Mouse (Mus musculus): Measurements from ENCODE around the gene Adat1. TPM values are rescaled to one million over a fixed set of nuclear protein-coding genes. Genes with fewer than 3 reads are reported as not detected.

The Adat1 gene
- polyA plus RNA-seq (2017; shearing (Covaris generic)), result 1 to 10 TPM; 7.9 to 8.7 TPM

DNA sequence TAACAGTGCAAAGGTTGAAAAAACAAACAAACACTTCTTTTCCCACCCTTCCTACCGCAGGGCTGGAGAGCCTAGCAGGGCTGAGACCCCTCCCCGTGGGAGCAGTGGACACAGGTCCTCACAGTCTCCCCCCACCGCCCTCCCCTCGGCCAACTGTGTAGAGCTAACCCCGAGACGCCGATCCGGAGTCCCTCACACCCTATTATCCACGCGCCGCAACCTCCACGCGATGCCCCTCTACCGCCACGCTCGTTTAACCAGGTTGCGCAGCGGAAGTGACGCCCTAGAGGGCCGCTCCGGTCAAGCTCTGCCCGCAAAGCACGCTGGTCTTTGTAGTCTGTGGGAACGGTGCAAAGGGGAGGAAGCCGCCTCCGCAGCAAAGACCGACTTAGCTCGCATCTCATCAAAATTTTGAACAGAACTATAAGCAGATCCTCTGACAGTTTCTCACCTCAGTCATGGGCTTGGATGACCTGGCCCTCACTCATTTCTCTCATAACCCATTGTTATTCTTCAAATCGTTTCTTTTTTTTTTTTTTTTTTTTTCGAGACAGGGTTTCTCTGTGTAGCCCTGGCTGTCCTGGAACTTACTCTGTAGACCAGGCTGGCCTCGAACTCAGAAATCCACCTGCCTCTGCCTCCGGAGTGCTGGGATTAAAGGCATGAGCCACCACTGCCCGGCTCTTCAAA, at the start of gene Adat1:
TSS of gene Adat1 (minus strand) at position 290 of the 690 bp plus-strand sequence.
- ATAC-seq, result peak; percentile 98

DNA sequence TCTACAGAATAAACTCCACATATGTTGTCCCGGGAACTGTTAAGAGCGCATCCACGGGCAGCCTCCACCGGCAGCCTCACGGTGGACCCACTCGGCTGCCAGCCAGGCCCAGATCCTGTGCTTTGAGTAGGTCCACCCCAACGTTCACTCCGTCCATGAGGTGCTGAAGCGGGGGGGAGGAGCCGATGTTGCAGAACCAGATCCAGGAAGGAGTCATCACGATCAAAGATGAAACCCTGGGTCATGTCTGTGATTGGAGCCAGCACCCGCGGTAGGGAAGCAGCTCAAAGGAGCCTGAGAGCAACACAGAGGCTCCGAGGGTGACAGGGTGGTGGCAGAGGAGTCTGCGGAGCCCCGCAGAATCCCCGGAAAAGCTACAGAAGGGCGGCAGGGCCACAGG, 45.4 kb upstream of the Adat1 start:
- no peak for ATAC-seq

DNA sequence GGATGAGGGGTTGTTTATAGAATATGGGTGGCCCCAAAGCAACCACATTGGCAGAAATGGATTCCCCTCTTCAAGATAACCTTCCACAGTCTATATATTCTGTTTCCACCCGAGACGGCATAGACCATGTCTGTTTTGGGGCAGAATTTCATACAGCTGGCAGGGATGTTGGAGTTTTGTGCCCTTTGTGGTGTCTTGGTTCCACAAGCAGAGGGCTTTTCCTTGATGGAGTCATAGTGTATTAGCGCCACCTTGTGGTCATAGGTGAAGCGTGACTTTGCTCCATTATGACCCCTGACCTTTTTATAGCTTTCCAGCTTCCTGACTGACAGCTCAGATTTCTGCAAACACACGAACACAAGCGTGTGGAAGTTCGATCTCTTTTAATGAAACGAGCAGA, 42.5 kb upstream of the Adat1 start:
- peak; percentile 91 for ATAC-seq

DNA sequence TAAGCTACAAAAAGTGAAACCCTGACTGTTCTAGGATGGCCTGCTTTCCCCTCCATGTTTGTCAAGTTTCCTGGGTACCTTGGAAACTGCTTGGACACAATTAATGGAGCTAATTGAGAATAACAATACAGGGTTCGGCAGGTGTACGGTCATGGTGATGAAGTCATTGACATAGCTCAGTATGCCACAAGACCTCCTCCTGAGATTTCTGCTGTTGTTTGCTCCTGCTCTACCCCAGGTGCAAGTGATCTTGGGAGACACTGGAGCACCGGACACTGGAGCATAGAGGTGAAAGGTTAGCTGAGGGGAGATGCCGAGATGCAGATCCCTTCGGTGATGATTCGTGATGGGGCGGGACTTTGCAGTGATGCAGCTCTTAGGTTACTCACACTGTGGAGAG, 41.0 kb upstream of the Adat1 start:
- no peak for ATAC-seq

DNA sequence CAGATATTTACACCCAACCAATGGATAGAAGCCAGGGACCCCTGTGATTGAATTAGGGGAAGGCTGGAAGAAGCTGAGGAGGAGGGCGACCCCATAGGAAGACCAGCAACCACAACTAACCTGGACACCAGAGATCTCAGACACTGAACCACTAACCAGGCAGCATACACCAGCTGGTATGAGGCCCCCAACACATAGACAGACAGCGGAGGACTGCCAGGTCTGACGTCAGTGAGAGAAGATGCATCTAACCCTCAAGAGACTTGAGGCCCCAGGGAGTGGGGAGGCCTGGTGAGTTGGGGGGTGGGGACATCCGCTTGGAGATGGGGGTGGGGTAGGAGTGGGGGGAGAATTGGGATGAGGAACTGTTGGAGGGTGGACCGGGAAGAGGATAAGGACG, 38.6 kb upstream of the Adat1 start:
- ATAC-seq, result no peak

DNA sequence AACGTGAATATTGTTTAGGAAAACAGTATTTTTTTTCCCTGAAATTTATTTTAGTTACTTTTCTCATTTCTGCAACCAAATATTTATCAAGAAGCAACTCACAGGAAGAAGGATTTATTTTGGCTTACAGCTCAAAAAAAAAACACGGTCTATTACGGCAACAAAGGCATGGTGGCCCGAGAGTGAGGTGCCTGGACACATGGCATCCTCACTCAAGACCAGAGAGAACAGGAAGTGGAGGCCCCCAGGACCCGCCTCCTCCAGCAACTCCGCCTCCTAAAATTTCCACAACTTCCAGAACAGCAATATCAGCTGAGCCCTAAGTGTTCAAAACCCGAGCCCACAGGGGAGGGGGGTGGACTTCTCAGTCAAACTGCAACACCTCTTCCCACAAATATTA, 37.4 kb upstream of the Adat1 start:
- no peak for ATAC-seq

DNA sequence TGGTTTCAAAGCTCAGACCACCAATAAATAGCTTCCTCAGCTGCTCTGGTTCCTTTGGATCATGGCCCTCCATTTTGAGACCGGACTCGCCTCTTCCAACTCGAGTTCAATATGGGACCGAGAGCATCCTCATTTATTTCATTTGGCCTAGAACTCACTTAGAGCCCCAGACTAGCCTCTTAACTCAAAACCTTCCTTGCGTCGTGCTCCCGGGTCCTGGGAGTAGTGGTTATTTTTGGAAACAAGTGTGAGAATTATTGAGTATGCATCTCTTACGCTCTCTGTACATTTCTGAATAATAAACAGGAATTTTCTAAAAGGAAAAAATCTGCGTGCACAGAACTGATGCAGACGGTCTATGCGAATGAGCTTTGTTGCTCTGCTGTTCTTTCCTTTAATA, 22.8 kb upstream of the Adat1 start, which contains the start of gene Gm6793:
TSS of gene Gm6793 (minus strand) at position 101 of the 400 bp plus-strand sequence.
- ATAC-seq, result no peak

DNA sequence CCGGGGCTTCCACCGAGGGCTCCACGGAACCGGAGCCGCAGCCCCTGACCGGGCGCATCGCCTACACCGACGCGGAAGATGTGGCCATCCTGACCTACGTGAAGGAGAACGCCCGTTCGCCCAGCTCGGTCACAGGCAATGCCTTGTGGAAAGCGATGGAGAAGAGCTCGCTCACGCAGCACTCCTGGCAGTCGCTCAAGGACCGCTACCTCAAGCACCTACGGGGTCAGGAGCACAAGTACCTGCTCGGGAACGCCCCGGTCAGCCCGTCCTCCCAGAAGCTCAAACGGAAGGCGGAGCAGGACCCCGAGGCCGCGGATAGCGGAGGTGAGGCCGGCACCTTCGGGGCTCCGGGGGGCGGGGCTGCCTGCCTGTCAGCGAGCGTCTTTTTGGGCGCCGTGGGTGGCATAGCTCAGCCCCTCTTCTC, 19.7 kb upstream of the Adat1 start:
- ATAC-seq, result peak; percentile 31

DNA sequence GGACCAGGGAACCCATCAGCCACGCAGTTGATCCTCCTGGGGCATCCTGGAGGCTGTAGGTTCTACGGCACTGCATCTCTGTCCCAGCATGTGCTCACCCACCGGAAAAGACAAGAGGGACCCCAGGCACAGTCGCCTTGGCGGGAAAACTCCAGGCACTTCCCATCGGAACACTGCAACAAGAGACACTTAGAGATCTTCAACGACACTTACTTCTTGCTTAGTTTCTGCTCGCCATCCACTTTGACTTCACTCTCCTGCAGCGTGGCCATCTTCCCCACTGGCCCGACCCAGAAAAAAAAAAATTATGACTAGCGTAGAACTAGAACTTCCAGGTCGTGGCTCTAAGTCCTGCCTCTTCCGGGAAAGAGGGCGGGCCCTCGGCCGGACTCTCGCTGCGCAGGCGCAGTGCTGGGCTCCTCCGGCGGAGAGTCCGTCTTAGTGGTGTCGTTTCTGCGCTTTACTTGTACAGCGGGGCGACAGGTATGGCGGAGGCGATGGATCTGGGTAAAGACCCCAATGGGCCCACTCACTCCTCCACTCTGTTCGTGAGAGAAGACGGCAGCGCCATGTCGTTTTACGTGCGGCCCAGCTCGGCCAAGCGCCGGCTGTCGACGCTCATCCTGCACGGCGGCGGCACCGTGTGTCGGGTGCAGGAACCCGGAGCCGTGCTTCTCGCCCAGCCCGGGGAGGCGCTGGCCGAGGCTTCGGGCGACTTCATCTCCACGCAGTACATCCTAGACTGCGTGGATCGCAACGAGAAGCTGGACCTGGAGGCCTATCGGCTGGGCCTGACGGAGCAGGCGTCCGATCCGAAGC, 19.1 kb upstream of the Adat1 start, which contains the start of the genes Kars and Terf2ip:
TSS of gene Kars (minus strand) at position 327 of the 819 bp plus-strand sequence.
TSS of gene Terf2ip (plus strand) at position 402 of the 819 bp plus-strand sequence.
- peak; percentile 91 for ATAC-seq

DNA sequence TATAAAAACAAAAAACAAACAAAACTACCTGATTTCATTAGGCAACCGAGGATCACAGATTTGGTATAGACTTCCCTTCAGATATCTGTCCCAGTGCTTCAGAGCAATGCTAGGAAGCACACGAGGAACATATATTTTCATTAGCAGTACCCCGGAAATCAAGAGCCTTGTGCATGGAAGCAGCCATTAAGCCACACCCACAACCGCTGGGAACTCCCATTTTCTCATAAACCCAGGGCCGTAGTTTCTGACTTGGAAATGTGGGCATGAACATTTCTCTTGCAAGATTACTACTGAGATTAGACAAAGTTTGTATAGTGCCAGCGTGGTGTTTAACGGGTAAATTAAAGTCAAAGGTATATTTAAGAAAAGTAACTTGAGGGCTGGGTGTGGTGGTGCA, 17.5 kb upstream of the Adat1 start:
- ATAC-seq, result no peak

DNA sequence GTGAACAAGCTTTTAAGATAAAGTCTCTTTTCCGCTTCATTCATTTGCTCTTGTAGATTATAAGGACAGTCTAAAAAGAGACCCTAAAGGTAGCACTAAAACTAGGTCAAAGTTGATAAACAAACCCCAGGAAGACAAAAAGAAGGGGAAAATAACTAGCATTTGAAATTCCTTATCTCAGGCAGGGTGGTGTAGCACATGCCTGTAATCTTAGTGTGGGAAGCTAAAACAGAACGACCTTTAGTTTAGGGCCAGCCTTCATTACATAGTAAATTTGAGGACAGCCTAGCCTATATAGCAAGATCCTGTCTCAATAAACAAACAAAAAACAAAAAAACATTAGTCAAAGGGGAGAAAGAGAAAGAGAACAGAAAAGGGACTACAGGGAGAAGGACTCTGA, 15.6 kb upstream of the Adat1 start:
- ATAC-seq, result no peak

DNA sequence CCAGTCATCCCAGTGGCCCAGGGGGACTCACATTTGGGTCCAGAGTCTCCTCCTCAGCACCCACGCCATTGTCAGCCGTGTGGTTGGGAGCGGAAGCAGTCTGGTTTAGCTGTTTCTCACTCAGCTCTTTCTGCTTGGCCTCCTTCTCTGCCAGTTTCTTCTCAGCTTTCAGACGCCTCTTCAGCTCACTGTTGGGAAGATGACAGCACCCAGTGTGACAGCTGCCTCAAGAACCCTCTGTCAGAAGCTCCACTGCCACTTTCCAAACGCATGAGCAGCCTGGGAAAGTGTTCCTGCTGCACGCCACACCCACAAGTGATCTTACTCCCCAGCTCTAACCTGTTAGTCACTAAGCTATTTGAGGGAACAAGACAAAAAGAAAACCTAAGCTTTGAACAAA, 13.5 kb upstream of the Adat1 start:
- no peak for ATAC-seq

DNA sequence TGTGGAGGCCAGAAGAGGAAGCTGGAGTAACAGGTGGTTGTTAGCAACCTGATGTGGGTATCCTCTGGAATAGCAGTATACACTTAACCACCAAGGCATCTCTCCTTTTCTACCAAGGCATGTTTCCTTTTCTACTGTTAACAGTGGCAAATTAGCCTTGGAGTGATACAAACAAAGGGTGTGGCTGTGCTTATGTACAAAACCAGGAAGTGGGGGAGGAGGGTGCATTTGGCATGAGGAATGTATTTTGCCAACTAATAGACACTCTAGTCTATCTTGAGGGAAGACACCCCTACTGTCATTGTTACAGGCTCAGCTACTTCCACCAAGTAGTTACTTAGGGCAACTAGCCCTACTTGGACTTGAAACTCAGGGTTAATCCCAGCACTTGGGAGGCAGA, 12.7 kb upstream of the Adat1 start:
- ATAC-seq, result no peak

DNA sequence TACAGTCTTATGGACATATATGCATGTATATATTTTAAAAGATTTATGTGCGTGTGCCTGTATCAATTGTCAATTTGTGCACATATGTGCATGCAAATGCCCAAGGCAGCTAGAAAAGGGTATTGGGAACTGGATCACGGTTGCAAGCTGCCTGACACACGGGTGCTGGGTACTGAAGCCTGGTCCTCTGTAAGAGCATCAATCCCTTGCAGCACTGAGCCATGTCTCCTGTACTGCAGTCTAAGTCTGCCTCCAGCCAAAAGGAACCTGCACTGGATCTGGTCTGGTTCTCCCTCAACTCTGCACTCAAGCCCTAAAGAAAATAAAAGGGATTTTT, 569 bp upstream of the Adat1 start:
- ATAC-seq, result no peak

DNA sequence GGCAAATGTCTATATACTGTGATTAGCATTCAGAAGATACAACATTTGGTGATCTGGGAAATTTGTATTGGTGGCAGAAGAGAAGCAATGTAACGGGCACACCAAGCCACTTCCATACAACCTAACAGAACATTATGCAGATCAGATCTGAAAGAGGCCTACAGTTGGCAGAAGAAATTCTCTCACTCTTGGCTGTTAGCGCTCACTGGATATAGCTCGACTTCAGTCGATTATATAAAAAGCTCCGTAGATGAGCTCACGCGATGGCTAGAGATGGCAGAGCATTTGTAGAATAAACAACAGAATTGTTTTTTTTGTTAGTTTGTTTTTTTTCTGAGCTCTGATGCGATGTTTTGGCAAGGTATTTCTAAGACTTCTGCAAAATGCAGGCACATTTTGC, 824 bp downstream of the Adat1 start:
- ATAC-seq, result no peak

DNA sequence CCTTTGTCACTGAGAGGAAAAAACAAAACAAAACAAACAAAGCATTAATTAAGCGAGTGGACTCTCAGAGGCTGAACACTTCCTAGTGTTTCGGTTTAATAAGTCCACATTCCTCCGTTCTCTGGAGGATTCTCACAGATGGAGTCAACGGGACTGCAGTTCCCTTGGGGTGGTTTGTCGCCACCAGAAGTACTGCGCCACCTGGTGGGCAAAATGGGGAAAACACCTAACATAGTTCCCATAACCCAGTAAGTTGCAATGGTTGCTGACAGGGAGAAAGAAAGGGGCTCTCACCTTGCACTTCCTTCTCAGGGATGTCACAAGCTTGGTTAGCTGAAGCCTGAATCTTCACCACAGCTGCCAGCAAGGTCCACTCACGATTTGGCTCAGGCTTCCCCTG, 2.2 kb downstream of the Adat1 start:
- ATAC-seq, result peak; percentile 68

DNA sequence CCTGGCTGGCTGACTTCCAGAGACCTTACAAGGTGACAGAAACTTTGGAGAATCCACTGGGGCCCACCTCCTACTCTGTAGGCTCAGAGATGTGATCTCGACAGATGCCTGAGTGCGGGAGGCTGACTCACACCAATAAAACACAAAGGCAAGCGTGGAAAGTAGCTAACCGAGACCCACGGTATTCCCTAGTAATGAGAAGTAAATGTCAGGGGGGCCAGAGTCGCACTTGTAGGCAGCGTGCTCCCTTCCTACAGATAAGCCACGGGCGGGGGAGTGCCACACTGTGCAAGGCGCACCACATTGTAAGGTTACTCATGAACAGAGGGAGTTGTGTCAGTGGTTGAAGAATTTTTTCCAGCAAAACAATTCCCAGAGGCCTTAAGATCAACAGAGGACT, 7.6 kb downstream of the Adat1 start:
- no peak for ATAC-seq

DNA sequence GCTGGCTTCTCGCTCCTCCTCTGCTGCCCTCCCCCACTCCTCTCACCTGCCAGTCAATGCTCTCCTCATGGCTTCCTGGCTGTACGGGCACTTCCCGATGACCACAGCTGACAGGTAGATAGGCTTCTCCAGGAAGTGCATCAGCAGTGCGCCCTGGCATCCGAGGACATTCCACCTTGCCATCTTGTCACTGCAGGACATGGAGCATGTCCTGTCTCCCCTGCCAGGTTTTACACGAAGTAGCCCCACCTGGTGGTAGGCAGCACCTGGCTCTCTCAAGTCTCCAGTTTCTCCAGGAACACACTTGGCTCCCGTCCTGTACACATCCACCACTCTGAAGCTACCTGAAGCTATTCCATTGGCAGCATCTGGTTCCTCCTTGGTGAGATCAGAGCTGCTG, 10.0 kb downstream of the Adat1 start:
- ATAC-seq, result no peak

DNA sequence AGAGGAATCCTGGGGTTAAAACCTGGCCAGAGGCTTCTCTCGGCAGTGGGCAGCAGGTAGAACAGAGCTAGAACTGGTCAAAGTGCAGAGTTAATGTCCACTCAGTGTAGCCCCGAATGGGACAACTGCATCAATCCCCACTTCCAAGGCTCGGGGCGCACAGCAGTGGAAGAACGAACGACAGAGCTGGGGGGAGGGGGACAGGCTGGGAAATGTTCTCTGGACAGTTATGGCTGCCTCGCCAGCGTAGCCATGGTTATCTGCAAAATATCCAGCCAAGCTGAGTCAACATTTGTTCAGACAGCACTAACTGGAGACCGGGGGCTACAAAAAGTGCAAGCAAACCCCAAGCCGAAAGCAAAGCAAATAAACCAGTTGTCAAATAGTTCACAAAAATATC, 14.0 kb downstream of the Adat1 start:
- ATAC-seq, result no peak

DNA sequence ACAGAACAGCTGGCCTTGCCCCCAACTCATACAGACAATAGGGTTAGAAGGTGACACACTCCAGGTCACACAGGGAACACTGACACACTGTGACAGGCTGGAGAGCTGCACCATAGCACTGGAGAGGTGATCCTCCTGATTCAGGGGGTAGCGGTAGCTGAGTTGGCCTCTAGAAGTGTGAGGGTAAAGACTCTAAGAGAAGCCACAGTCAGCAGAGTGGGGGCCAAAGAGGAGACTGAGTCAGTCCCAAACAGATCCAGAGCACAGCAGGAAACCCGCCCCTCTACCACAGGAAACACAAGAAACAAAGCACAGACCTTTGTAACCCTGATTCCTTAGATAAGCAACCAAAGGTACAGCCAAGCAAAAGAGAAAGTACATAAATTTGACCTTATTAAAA, 15.8 kb downstream of the Adat1 start:
- ATAC-seq, result peak; percentile 97

DNA sequence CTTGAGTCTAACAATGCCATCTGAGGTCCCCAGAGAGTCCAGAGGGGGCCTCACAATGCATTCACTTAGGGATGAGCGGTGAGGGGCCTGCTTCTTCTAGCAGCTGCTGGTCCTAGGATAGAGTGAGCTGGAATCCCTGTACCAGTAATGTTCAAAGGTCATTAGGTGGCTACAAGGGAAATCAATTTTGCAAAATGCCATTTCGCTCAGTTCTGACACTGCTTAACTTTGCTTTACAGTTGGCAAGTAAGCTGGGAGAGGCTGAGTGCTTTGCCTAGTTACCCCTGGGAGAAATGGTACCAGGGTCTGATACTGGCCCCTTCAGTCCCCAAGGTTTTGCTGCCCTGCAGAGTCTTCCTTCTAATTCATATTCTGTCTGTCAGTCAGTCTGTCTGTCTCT, 16.4 kb downstream of the Adat1 start:
- ATAC-seq, result no peak

DNA sequence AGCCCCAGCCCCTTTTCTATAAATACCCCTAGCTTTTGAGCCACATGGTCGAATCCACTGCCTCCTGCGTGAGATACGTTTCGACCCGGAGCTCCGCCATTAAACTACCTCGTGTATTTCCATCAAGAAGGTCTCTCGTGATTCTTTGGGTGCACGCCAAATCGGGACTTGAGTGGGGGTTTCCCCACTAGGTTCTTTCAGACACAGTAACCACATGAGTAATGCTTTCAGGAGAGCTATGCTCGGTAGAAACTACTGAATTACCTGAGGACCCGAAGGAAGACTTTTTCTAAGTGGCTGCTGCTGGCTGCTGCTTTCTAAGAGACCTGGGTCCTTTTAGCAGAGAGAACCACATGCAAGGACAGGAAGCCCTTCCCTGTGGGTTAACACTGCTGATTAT, 18.0 kb downstream of the Adat1 start:
- no peak for ATAC-seq

DNA sequence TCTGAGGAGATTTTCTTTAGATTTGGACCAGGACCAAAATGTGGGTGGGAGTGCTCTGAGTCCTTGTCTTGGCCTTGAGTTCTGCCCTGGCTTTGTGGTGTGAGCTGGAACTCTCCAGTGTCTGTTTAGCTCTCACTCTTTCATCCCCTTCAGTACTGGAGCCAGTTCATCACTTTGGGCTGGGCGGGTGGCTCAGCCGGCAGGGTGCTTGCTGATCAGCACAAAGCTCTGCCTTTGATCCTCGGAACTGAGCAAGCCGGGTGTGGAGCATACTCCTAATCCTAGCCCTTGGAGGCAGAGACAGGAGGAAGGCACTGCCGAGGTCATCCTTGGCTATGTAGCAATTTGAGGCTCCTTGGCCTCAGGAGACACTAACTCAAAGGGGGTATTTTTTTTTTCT, 23.1 kb downstream of the Adat1 start:
- no peak for ATAC-seq

DNA sequence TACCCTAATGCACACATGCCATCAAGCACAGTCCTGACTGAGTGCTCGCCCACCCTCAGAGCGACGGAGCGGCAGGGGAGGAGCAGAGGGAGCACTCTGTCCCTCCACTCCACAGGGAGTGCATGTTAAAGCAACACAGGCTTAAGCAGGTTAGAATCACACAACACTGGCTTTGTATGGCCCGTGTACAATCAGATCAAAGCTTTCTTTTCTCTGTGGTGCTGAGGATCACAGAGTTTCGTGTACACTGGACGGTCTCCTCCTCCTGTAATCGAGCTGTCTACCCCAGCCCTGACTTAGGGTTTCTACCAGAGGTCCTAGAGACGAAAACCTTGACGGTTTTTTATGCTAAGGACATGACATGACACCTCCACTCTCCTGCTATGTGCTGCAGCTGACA, 23.6 kb downstream of the Adat1 start:
- no peak for ATAC-seq

All from CD4-positive, CD25-positive, alpha-beta regulatory T cell, adult 4 months (primary cell).